Mouse (Mus musculus) embryonic facial prominence, embryonic 13.5 days (tissue): ENCODE data around the gene Arfip1. TPM values are rescaled to one million over a fixed set of nuclear protein-coding genes. Genes with fewer than 3 reads are reported as not detected.
"Not testable (repeated sequence)": the region's sequence is repeated elsewhere in the genome, so short reads cannot be mapped to it uniquely, and the experiment has no call there.

Experiments used
- ATAC-seq: fragments of 200-750 bp; cut with Nextera tagmentation; 2 replicates; pipeline ENCODE4 v1.8.0; 2017; ENCODE audit warnings: low read depth; ENCODE audit not compliant: insufficient number of reproducible peaks, insufficient read depth, low FRiP score, low TSS enrichment
- H3K27ac ChIP-seq: fragments of 300-500 bp; sonication (generic); 2 replicates; pipeline ENCODE4 v1.5.1; 2015; ENCODE audit warnings: moderate library complexity, mild to moderate bottlenecking, inconsistent platforms
- H3K27me3 ChIP-seq: fragments of 300-500 bp; sonication (generic); 2 replicates; pipeline ENCODE4 v1.6.1; 2015; ENCODE audit warnings: mild to moderate bottlenecking, inconsistent platforms
- H3K36me3 ChIP-seq: fragments of 300-500 bp; sonication (generic); 2 replicates; pipeline ENCODE4 v1.6.1; 2015; ENCODE audit warnings: mild to moderate bottlenecking, inconsistent platforms
- H3K4me1 ChIP-seq: fragments of 300-500 bp; sonication (generic); 2 replicates; pipeline ENCODE4 v1.6.1; 2015; ENCODE audit warnings: inconsistent platforms
- H3K4me2 ChIP-seq: fragments of 300-500 bp; sonication (generic); 2 replicates; pipeline ENCODE4 v1.6.1; 2015; ENCODE audit warnings: moderate library complexity, mild to moderate bottlenecking, inconsistent platforms
- H3K4me3 ChIP-seq: fragments of 300-500 bp; sonication (generic); 2 replicates; pipeline ENCODE4 v1.5.1; 2015; ENCODE audit warnings: mild to moderate bottlenecking, inconsistent platforms
- H3K9ac ChIP-seq: fragments of 300-500 bp; sonication (generic); 2 replicates; pipeline ENCODE4 v1.6.1; 2015; ENCODE audit warnings: mild to moderate bottlenecking, inconsistent platforms
- H3K9me3 ChIP-seq: fragments of 300-500 bp; sonication (generic); 2 replicates; pipeline ENCODE4 v1.6.1; 2016; ENCODE audit warnings: inconsistent platforms
- WGBS: fragments of 180-500 bp; shearing (Covaris S2); methylation state at CpG from one replicate; pipeline ENCODE4 v1.1.7; 2015; ENCODE audit warnings: mixed read lengths; 5-methylcytosine and 5-hydroxymethylcytosine counted together
- polyA plus RNA-seq: library from polyadenylated mRNA; unstranded; fragments of >200 nt; fragmentation: Nextera tagmentation; extraction: Ambion mirVana; gene quantifications from 2 replicates; pipeline ENCODE4 v1.2.1, GENCODE M21; 2015

Arfip1 gene
- polyA plus RNA-seq, 1 experiment from 2014 or later: 42.5 TPM

DNA sequence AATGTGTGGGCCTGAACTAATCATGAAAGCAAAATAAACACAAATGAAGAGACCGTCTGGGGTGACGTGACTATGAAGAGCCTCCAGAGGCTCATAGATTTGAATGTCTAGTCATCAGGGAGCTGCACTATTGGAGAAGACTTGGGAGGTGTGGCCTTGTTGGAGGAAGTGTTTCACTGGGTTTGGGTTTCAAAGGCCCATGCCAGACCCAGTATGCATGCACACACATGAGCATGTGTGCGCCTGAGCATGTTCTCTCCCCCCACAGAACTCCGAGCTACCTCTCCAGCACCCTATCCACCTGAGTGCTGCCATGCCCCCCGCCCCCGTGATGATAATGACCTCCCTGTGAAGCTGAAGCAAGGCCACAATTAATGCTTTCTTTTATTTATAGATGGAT is 12.8 kb downstream of the Arfip1 start:
- Histone ChIP-seq H3K27me3 (no peaks in the 10 kb centered on the region), H3K27ac (no peak overlapping the region), H3K4me2 (no peak overlapping the region), H3K9ac (no peak overlapping the region), H3K9me3 (no peaks in the 10 kb centered on the region), H3K4me1 (peaks cover 10% of the 10 kb centered on the region), H3K36me3 (0 out of 2 replicates have a peak, but pooled peaks cover 5% of the 10 kb centered on the region), H3K4me3 (no peak overlapping the region)
- 67% methylated on average over 6 of the region's 6 CpGs for WGBS
- no peak for ATAC-seq

DNA sequence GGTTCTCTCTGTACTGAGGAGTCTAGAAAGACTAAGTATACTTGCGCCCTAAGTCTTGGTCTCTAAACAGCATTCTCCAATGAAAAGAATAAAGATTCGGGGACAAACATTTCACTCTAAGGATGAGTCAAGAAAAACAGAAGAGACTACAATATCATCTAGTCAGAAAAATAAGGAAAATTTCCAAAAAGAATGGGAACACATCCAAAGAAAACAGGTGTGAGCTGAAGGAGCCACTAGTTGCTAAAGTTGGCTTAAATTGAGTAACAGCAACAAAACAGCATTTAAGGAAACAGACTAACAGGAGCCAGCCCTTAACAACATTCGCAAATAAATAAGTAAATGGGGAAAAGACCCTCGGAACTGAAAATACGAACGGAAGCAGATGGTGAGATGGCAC is 13.9 kb downstream of the Arfip1 start:
- 0 out of 2 replicates have a peak, but pooled peaks cover 5% of the 10 kb centered on the region for H3K36me3 ChIP-seq
- H3K9ac ChIP-seq: no peak overlapping the region
- H3K4me1 ChIP-seq: peaks cover 10% of the 10 kb centered on the region
- whole genome bisulfite sequencing: 88% methylated on average over 6 of the region's 6 CpGs
- no peak for ATAC-seq
- no peaks in the 10 kb centered on the region for H3K27me3 ChIP-seq
- H3K9me3 ChIP-seq: no peaks in the 10 kb centered on the region
- no peak overlapping the region for H3K4me3 ChIP-seq
- H3K4me2 ChIP-seq: no peak overlapping the region
- H3K27ac ChIP-seq: no peak overlapping the region

GRCm38 (mm10) chr3:84563415-84563814 is 19.0 kb downstream of the Arfip1 start:
- H3K9me3 ChIP-seq: no peaks in the 10 kb centered on the region
- H3K36me3 ChIP-seq: no peaks in the 10 kb centered on the region
- H3K4me1 ChIP-seq: no peaks in the 10 kb centered on the region
- H3K9ac ChIP-seq: no peak overlapping the region
- WGBS: 84% methylated on average over 4 of the region's 4 CpGs
- H3K4me2 ChIP-seq: no peak overlapping the region
- H3K4me3 ChIP-seq: no peak overlapping the region
- H3K27me3 ChIP-seq: no peaks in the 10 kb centered on the region
- no peak overlapping the region for H3K27ac ChIP-seq
- no peak for ATAC-seq

- H3K36me3 ChIP-seq, H3K4me3 ChIP-seq, H3K4me1 ChIP-seq, H3K9me3 ChIP-seq, H3K27me3 ChIP-seq, H3K27ac ChIP-seq, H3K9ac ChIP-seq, ATAC-seq, H3K4me2 ChIP-seq: not testable (repeated sequence)
- 91% methylated on average over 2 of the region's 2 CpGs for WGBS
Observed at GRCm38 (mm10) chr3:84562911-84563310, 19.5 kb downstream of the Arfip1 start.

- Histone ChIP-seq H3K4me3 (no peak overlapping the region), H3K36me3 (no peaks in the 10 kb centered on the region), H3K4me1 (peaks cover 5% of the 10 kb centered on the region), H3K9ac (no peak overlapping the region), H3K9me3 (no peaks in the 10 kb centered on the region), H3K27me3 (no peaks in the 10 kb centered on the region), H3K27ac (no peak overlapping the region), H3K4me2 (no peak overlapping the region)
- no peak for ATAC-seq
- WGBS: 93% methylated on average over 3 of the region's 3 CpGs
Observed at GRCm38 (mm10) chr3:84558301-84558700, 24.1 kb downstream of the Arfip1 start.

DNA sequence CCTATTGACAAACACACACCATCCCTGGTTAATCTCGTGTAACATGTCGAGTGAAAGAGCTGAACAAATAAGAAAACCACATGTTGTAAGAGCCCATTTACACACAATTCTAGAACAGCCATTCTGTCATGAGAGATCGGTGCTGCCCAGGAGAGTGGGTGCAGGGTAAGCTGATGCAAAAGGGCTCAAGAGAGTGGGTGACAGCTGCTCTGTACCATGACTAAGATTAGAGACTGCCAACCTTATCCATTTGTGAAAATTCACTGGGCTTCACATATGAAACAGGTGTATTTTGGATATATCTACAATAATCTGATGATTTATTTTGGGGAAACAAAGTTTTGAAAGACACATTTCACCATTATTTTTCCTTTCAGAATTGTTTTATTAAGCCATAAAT is 26.6 kb downstream of the Arfip1 start:
- H3K9me3 ChIP-seq: no peaks in the 10 kb centered on the region
- no peaks in the 10 kb centered on the region for H3K36me3 ChIP-seq
- ATAC-seq: no peak
- H3K4me3 ChIP-seq: no peak overlapping the region
- WGBS: 82% methylated on average over 3 of the region's 3 CpGs
- peaks cover 5% of the 10 kb centered on the region for H3K4me1 ChIP-seq
- no peak overlapping the region for H3K27ac ChIP-seq
- no peaks in the 10 kb centered on the region for H3K27me3 ChIP-seq
- H3K4me2 ChIP-seq: no peak overlapping the region
- H3K9ac ChIP-seq: no peak overlapping the region

DNA sequence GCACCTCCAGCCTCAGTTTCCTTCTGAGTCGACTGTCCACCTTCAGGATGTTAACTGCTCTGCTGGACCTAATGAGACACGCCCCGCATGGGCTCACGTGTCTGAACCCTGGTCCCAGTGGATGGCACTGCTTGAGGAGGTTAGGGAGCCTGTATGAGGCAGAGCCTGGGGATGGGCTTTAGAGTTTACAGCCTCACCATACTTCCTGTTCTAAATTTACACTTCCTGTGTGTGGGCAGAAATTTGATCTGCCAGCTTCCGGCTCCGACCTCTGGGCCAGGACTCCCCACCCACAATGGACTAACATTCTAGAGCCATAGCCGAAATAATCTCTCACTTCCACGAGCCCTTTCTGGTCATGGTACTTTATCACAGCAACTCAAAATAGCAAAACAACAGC is 35.2 kb downstream of the Arfip1 start:
- no peak overlapping the region for H3K4me3 ChIP-seq
- H3K4me1 ChIP-seq: no peaks in the 10 kb centered on the region
- H3K9me3 ChIP-seq: no peaks in the 10 kb centered on the region
- no peaks in the 10 kb centered on the region for H3K27me3 ChIP-seq
- H3K27ac ChIP-seq: no peak overlapping the region
- 53% methylated on average over 8 of the region's 8 CpGs for WGBS
- 0 out of 2 replicates have a peak, but pooled peaks cover 4% of the 10 kb centered on the region for H3K36me3 ChIP-seq
- no peak overlapping the region for H3K4me2 ChIP-seq
- ATAC-seq: no peak
- no peak overlapping the region for H3K9ac ChIP-seq

GRCm38 (mm10) chr3:84542450-84542849 is 40.0 kb downstream of the Arfip1 start:
- not testable (repeated sequence) for ATAC-seq, H3K4me3 ChIP-seq, H3K4me1 ChIP-seq, H3K9ac ChIP-seq, H3K9me3 ChIP-seq, H3K36me3 ChIP-seq, H3K27me3 ChIP-seq, H3K4me2 ChIP-seq, H3K27ac ChIP-seq
- 21% methylated on average over 3 of the region's 3 CpGs for WGBS

DNA sequence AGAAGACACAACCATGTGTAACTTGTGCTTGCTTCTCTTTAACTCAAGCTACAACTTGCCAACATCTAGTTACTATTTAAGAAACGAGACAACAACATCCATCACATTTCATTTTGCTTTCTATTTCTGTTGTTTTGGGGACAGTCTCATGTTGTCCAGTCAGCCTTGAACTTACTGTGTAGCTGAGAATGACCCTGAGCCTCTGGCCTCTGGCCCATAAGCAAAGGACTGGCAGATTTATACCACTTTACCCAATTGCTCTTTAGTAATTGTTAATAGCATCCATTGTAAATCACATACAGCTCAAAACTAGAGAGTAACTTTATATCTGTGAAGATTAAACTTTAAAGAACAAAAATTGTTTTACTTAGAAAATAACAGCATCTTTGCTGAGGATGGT is 40.5 kb downstream of the Arfip1 start:
- H3K9me3 ChIP-seq: no peaks in the 10 kb centered on the region
- no peak overlapping the region for H3K9ac ChIP-seq
- no peak overlapping the region for H3K4me2 ChIP-seq
- H3K27ac ChIP-seq: no peak overlapping the region
- H3K36me3 ChIP-seq: 0 out of 2 replicates have a peak, but pooled peaks cover under 1% of the 10 kb centered on the region
- peaks cover 4% of the 10 kb centered on the region; the same call in 1 of the 2 replicates for H3K4me1 ChIP-seq
- no peak for ATAC-seq
- H3K4me3 ChIP-seq: no peak overlapping the region
- WGBS: 84% methylated on average over 1 of the region's 1 CpGs
- H3K27me3 ChIP-seq: no peaks in the 10 kb centered on the region

DNA sequence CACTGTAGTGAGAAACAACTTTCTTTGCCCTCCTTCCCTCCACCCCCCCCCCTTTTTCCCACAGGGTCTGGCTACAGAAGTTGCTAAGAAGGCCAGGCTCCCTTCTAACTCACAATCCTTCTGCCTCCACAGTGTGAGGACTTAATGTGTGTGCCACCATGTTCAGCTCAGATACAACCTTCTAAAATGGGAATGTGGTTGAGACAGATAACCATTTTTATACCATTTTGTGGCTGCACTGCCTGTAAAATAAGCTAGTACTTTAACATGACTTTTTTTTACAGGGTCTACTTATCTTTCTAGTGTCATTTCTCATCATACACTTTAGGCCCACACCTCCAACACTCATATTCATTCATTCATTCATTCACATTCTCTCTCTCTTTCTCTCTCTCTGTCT is 41.8 kb downstream of the Arfip1 start:
- H3K4me2 ChIP-seq: no peak overlapping the region
- no peaks in the 10 kb centered on the region for H3K9me3 ChIP-seq
- H3K4me1 ChIP-seq: peaks cover 4% of the 10 kb centered on the region; the same call in 1 of the 2 replicates
- no peaks in the 10 kb centered on the region for H3K27me3 ChIP-seq
- H3K9ac ChIP-seq: no peak overlapping the region
- H3K4me3 ChIP-seq: no peak overlapping the region
- H3K27ac ChIP-seq: no peak overlapping the region
- H3K36me3 ChIP-seq: no peaks in the 10 kb centered on the region
- no peak for ATAC-seq

GRCm38 (mm10) chr3:84536987-84537386 is 45.4 kb downstream of the Arfip1 start:
- no peak overlapping the region for H3K4me3 ChIP-seq
- no peaks in the 10 kb centered on the region for H3K9me3 ChIP-seq
- no peak overlapping the region for H3K9ac ChIP-seq
- 81% methylated on average over 6 of the region's 6 CpGs for WGBS
- H3K4me2 ChIP-seq: no peak overlapping the region
- no peaks in the 10 kb centered on the region for H3K27me3 ChIP-seq
- no peak for ATAC-seq
- 0 out of 2 replicates have a peak, but pooled peaks cover 3% of the 10 kb centered on the region for H3K36me3 ChIP-seq
- H3K4me1 ChIP-seq: peaks cover 4% of the 10 kb centered on the region; the same call in 1 of the 2 replicates
- no peak overlapping the region for H3K27ac ChIP-seq

GRCm38 (mm10) chr3:84533227-84533626 is 49.2 kb downstream of the Arfip1 start:
- no peaks in the 10 kb centered on the region for H3K27me3 ChIP-seq
- no peak for ATAC-seq
- no peaks in the 10 kb centered on the region for H3K9me3 ChIP-seq

DNA sequence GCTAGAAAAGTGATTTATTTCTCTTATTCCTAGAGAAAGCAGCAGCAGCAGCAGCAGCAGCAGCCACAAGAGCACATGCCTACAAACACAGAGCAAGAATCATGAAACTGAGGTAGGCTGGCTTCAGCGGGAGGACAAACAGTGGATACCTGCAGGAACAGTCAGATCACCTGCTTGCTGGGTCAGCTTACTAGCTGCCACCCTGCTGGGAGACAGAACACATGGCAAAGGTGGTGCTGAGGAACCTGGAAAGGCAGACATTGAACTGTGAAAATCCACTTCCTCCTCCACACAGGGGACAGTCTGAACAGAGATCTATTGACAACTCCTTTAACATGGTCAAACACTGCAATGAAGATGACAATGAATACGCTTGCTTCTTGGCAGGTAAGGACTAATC is 53.4 kb downstream of the Arfip1 start:
- H3K4me1 ChIP-seq: no peaks in the 10 kb centered on the region
- no peak for ATAC-seq
- H3K4me3 ChIP-seq: no peak overlapping the region
- H3K4me2 ChIP-seq: no peak overlapping the region
- H3K27me3 ChIP-seq: no peaks in the 10 kb centered on the region
- 78% methylated on average over 2 of the region's 2 CpGs for WGBS
- no peaks in the 10 kb centered on the region for H3K9me3 ChIP-seq
- no peak overlapping the region for H3K9ac ChIP-seq
- H3K27ac ChIP-seq: no peak overlapping the region
- H3K36me3 ChIP-seq: peaks cover 17% of the 10 kb centered on the region

More at GRCm38 (mm10) chr3:84533227-84533626, 49.2 kb downstream of the Arfip1 start:
- Histone ChIP-seq H3K9ac (no peak overlapping the region), H3K4me1 (no peaks in the 10 kb centered on the region), H3K4me3 (no peak overlapping the region), H3K27ac (no peak overlapping the region), H3K36me3 (0 out of 2 replicates have a peak, but pooled peaks cover 3% of the 10 kb centered on the region), H3K4me2 (no peak overlapping the region)
- 80% methylated on average over 5 of the region's 5 CpGs for WGBS
